Mouse (Mus musculus): Measurements from ENCODE around the gene Nup50. TPM values are rescaled to one million over a fixed set of nuclear protein-coding genes. Genes with fewer than 3 reads are reported as not detected.

Nup50 gene
- total and polyA plus RNA-seq, 2 experiments from 2014 or later: 18.4 to 24.7 TPM

- H3K4me2 ChIP-seq (ENCODE audit: low read depth, low read length): no peak overlapping the region
- WGBS: 85% methylated on average over 2 of the region's 2 CpGs
- no peaks in the 10 kb centered on the region for H3K36me3 ChIP-seq (ENCODE audit: insufficient read depth, low read length)
- no peak for ATAC-seq
- no peak overlapping the region for H3K9ac ChIP-seq (replicated peaks; ENCODE audit: low read length)
- no peak for TF ChIP-seq CTCF (IDR thresholded peaks at IDR 0.05; ENCODE audit: low read depth)
- H3K4me1 ChIP-seq (ENCODE audit: insufficient read depth, low read length): peaks cover 31% of the 10 kb centered on the region; the same call in 1 of the 2 replicates
- no peak overlapping the region for H3K4me3 ChIP-seq (ENCODE audit: low read length)
- no peaks in the 10 kb centered on the region for H3K27me3 ChIP-seq (ENCODE audit: insufficient read depth, low read length)
- H3K27ac ChIP-seq: no peak overlapping the region
- no peak for DNase-seq (ENCODE audit: low spot score)
- H3K9me3 ChIP-seq (ENCODE audit: low read length): no peaks in the 10 kb centered on the region
Measured at GRCm38 (mm10) chr15:84962518-84962917, 39.3 kb downstream of the Nup50 start.

GRCm38 (mm10) chr15:84964771-84965170 is 41.6 kb downstream of the Nup50 start:
- 0 out of 2 replicates have a peak, but pooled peaks cover 11% of the 10 kb centered on the region for H3K4me1 ChIP-seq (ENCODE audit: insufficient read depth, low read length)
- H3K27me3 ChIP-seq (ENCODE audit: insufficient read depth, low read length): no peaks in the 10 kb centered on the region
- ATAC-seq: no peak
- no peak overlapping the region for H3K4me3 ChIP-seq (ENCODE audit: low read length)
- no peak for DNase-seq (ENCODE audit: low spot score)
- H3K36me3 ChIP-seq (ENCODE audit: insufficient read depth, low read length): no peaks in the 10 kb centered on the region
- H3K9me3 ChIP-seq (ENCODE audit: low read length): no peaks in the 10 kb centered on the region
- H3K4me2 ChIP-seq (ENCODE audit: low read depth, low read length): no peak overlapping the region
- WGBS: 79% methylated on average over 5 of the region's 5 CpGs
- TF ChIP-seq CTCF (IDR thresholded peaks at IDR 0.05; ENCODE audit: low read depth): no peak
- no peak overlapping the region for H3K9ac ChIP-seq (replicated peaks; ENCODE audit: low read length)
- no peak overlapping the region for H3K27ac ChIP-seq

- Histone ChIP-seq H3K27ac (no peak overlapping the region), H3K9ac (replicated peaks; ENCODE audit: low read length) (no peak overlapping the region), H3K9me3 (ENCODE audit: low read length) (no peaks in the 10 kb centered on the region), H3K36me3 (ENCODE audit: insufficient read depth, low read length) (no peaks in the 10 kb centered on the region), H3K4me2 (ENCODE audit: low read depth, low read length) (no peak overlapping the region), H3K4me3 (ENCODE audit: low read length) (no peak overlapping the region), H3K27me3 (ENCODE audit: insufficient read depth, low read length) (no peaks in the 10 kb centered on the region), H3K4me1 (ENCODE audit: insufficient read depth, low read length) (0 out of 2 replicates have a peak, but pooled peaks cover 4% of the 10 kb centered on the region)
- WGBS: 60% methylated on average over 7 of the region's 7 CpGs
- ATAC-seq: no peak
- no peak for TF ChIP-seq CTCF (IDR thresholded peaks at IDR 0.05; ENCODE audit: low read depth)
- DNase-seq (ENCODE audit: low spot score): peak; percentile 53
Measured at GRCm38 (mm10) chr15:84965575-84966360, 42.6 kb downstream of the Nup50 start.

DNA sequence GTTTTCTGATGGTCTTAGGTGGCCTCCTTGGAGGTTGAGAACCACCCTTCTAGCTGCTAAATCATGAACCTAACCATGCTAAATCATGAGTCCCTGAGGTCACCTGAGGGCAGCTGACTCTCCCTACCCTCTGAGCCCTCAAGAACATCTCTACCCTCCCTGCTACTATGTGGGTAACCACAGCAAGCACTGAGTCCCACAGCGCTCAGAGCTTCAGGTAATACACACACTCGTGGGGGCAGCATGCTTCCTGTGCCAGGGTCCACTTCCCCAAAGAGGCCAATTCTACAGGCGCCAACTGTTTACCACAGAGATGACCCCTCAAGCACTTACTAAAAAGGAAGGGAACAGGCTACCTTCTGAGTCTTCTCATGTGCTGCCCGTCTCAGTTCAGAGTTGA is 45.3 kb downstream of the Nup50 start:
- H3K36me3 ChIP-seq (ENCODE audit: insufficient read depth, low read length): no peaks in the 10 kb centered on the region
- no peak for ATAC-seq
- H3K27ac ChIP-seq: no peak overlapping the region
- H3K4me1 ChIP-seq (ENCODE audit: insufficient read depth, low read length): peaks cover 9% of the 10 kb centered on the region; the same call in 1 of the 2 replicates
- H3K4me2 ChIP-seq (ENCODE audit: low read depth, low read length): no peak overlapping the region
- H3K9me3 ChIP-seq (ENCODE audit: low read length): no peaks in the 10 kb centered on the region
- H3K27me3 ChIP-seq (ENCODE audit: insufficient read depth, low read length): no peaks in the 10 kb centered on the region
- 94% methylated on average over 4 of the region's 4 CpGs for WGBS
- no peak for DNase-seq (ENCODE audit: low spot score)
- TF ChIP-seq CTCF (IDR thresholded peaks at IDR 0.05; ENCODE audit: low read depth): no peak
- H3K9ac ChIP-seq (replicated peaks; ENCODE audit: low read length): no peak overlapping the region
- H3K4me3 ChIP-seq (ENCODE audit: low read length): no peak overlapping the region

- H3K9me3 ChIP-seq (ENCODE audit: low read length): no peaks in the 10 kb centered on the region
- DNase-seq (ENCODE audit: low spot score) (peak; percentile 40), ATAC-seq (peak; percentile 69)
- H3K27me3 ChIP-seq (ENCODE audit: insufficient read depth, low read length): no peaks in the 10 kb centered on the region
- no peak overlapping the region for H3K9ac ChIP-seq (replicated peaks; ENCODE audit: low read length)
- TF ChIP-seq CTCF (IDR thresholded peaks at IDR 0.05; ENCODE audit: low read depth): no peak
- peak overlapping the region; percentile 72 for H3K27ac ChIP-seq
- 30% methylated on average over 8 of the region's 8 CpGs for WGBS
- peaks cover 24% of the 10 kb centered on the region for H3K4me1 ChIP-seq (ENCODE audit: insufficient read depth, low read length)
- no peaks in the 10 kb centered on the region; the same call in 1 of the 2 replicates for H3K36me3 ChIP-seq (ENCODE audit: insufficient read depth, low read length)
- H3K4me3 ChIP-seq (ENCODE audit: low read length): no peak overlapping the region
- no peak overlapping the region for H3K4me2 ChIP-seq (ENCODE audit: low read depth, low read length)
Measured at GRCm38 (mm10) chr15:84972860-84973543, 49.8 kb downstream of the Nup50 start.

DNA sequence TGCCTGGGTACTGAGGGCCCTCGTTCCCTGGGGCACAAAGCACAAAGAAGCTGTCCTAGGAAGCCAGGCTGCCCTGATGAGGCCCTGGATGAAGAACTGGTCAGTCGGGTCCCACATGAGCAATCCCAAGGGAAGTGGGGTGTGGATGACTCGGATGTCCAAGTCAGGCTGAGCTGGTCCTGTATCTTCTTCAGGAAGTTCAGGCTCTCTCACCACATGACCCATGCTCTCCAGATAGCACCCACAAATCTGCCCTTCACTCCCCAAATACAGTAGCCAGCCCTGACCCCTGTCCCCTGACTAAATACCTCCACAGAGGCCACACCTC is 50.3 kb downstream of the Nup50 start:
- no peak overlapping the region for H3K4me3 ChIP-seq (ENCODE audit: low read length)
- H3K36me3 ChIP-seq (ENCODE audit: insufficient read depth, low read length): no peaks in the 10 kb centered on the region; the same call in 1 of the 2 replicates
- TF ChIP-seq CTCF (IDR thresholded peaks at IDR 0.05; ENCODE audit: low read depth): no peak
- H3K27ac ChIP-seq: peak overlapping the region; percentile 72
- DNase-seq (ENCODE audit: low spot score): no peak
- ATAC-seq: peak; percentile 12; the same call in 1 of the 2 replicates
- 10% methylated on average over 3 of the region's 3 CpGs for WGBS
- H3K9ac ChIP-seq (replicated peaks; ENCODE audit: low read length): no peak overlapping the region
- H3K4me2 ChIP-seq (ENCODE audit: low read depth, low read length): no peak overlapping the region
- H3K9me3 ChIP-seq (ENCODE audit: low read length): no peaks in the 10 kb centered on the region
- no peaks in the 10 kb centered on the region for H3K27me3 ChIP-seq (ENCODE audit: insufficient read depth, low read length)
- peaks cover 24% of the 10 kb centered on the region for H3K4me1 ChIP-seq (ENCODE audit: insufficient read depth, low read length)
